Mouse (Mus musculus) skeletal muscle tissue, adult 2 months (tissue): Measurements from ENCODE around the gene Tmem233.

Experiments used
- DNase-seq: peaks from one replicate; pipeline ENCODE4 v3.0.0-alpha.2; 2012; ENCODE audit warnings: low read depth, low spot score

The Tmem233 gene

DNA sequence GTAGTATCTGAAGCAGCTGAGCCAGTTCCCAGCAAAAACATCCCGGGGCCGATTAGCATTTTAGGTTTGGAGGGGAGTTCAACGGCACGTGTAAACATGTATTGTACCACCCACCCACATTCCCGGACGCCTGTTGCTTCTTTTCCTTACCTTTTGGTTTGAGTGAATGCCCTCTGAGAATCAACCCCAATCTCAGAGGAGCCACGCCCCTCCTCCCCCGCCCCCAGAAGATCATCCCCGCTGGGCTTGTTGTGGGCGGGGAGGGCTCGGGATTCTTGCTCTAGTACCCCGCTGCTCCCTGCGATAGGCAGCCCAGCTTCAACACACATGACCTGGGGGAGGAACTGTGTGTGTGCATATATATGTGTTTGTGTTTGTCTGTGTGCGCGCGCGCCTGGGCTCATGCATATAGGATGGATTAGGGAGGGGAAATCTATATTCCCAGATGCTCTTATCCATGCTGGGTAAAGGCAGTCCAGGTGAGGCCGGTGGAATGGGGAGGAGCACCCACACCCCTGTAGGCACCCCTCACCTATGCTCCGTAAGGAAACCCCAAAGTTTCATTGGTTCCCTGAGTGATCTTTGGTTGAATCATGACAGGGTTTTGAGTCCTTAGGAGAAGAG lies 52.4 kb downstream of the Tmem233 start:
- DNase-seq: no peak

- no peak for DNase-seq
These were observed 54.0 kb downstream of the Tmem233 start for GRCm38 (mm10) chr5:116029071-116029470.

GRCm38 (mm10) chr5:116026561-116026960 lies 56.5 kb downstream of the Tmem233 start:
- DNase-seq: no peak

DNA sequence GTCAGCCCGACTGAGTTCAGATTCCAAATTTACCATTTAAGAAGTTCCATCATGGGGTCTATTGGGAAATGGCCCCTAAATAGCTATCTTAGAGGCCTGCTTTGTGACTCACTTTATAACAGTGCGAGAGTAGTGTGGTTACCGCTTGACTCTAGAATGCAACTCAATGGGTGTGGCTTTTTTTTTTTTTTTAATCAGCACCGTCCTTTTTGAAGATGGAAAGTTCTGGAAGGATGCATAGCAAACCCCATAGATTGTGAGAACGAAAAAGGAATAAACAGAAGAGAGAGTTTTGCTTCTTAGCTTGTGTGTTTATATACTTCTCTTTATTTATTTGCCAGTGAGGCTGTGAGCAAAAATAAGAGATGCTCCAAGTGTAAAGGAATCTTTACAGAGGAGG lies 56.9 kb downstream of the Tmem233 start:
- DNase-seq: no peak

DNA sequence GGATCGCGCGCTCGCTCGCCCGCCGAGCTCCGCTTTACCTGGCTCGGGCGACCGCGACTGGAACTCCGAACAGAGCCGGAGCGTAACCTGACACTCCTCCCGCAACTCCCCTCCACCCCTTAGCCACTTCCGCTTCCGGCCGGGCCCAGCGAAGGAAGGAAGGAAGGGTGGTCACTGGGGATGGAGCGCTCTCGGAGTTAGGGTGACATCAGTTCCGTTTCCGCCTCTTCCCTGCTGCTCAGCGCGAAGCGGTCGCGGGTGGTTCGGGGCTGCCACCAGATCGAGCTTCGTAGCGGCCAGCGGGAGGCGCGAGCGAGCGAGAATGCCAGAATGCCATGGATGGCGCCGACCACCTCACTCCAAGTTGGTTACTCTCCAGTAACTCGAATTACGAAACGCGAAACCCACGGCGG lies 58.7 kb downstream of the Tmem233 start, which contains the start of gene Prkab1:
Gene Prkab1 (minus strand): TSS at position 182 of the 413 bp plus-strand sequence.
- peak; percentile 94 for DNase-seq

GRCm38 (mm10) chr5:116023821-116024284 lies 59.2 kb downstream of the Tmem233 start:
- DNase-seq: no peak

GRCm38 (mm10) chr5:116023251-116023661 lies 59.8 kb downstream of the Tmem233 start:
- DNase-seq: no peak

- DNase-seq: no peak
These were observed 60.3 kb downstream of the Tmem233 start for GRCm38 (mm10) chr5:116022658-116023200.

- DNase-seq: no peak
These were observed 60.9 kb downstream of the Tmem233 start for GRCm38 (mm10) chr5:116022131-116022530.

- DNase-seq: no peak
These were observed 61.5 kb downstream of the Tmem233 start for GRCm38 (mm10) chr5:116021552-116021951.

DNA sequence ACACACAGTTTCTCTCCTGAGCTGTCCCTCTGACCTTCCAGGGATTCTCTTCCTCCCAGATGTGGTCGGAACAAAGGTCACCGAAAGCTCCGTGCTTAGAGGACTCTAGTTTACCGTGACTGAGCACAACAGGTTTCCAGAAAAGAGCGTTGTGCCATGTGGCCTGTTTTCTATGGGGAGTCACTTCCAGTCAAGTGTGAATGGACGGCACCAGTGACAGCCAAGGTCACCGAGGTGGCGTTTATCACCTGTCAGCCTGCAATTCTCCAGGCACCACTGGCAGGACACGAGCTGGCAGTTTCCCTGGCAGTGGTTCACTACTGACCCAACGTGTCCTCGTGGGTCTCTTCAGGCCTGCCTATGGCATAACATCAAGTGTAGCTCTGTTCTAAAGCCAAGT lies 63.7 kb downstream of the Tmem233 start:
- no peak for DNase-seq

DNA sequence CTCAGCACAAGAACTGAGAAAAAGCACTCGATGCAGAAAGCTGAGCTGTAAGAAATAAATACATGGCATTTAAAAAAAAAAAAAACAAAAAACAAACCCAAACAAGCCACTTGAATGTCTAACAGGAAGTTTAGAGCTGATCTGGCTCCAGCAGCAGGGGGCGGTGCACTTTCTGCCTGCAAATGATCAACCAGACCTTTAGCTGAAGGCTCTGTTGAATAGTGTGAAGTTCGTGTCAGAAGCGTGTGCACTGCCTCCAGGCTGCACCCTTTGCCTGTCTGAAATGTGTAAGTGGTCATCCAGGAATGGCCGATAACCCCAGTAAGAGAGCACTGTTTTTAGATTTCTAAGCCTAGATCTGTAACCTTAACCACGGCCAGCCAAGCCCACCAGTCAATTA lies 64.3 kb downstream of the Tmem233 start:
- no peak for DNase-seq

DNA sequence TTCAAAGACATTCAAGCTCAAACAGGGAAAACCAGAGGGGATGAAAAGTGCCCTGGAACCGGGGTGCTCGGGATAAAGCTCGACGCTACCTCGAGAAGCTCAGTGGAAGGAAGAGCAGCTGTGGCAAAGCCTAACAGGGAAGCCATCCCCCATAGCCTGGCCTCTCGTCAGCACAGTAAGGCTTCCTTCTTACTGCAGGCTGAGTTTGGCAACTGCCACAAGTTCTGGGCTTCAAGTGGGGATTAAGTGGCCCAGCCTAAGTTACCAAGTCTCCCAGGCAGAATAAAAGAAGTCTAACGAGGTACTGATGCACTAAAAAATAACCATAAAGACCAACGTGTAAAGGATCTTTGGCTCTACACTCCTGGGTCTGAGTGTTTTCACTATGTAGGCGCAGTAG lies 64.8 kb downstream of the Tmem233 start:
- no peak for DNase-seq

GRCm38 (mm10) chr5:116017391-116017790 lies 65.7 kb downstream of the Tmem233 start:
- DNase-seq: no peak

GRCm38 (mm10) chr5:116016542-116016941 lies 66.5 kb downstream of the Tmem233 start:
- DNase-seq: no peak

DNA sequence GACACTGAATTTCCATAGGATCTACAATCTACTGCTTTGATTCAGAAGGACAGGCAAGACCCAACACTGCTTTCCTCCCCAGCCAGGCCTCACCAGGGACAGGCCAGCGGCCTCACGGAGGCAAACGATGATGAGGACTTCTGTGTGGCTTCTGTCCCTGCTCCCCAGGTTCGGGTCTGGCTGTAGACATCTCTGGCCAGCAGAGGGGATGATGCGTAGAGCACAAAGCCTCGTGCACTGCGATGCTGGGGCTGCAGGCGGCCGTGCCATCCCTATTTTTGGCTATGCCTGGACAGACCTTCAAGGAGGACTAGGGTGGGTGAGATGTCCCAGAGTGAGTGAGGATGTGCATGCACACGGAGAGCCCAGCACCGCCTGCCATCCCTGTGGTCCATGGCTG lies 68.8 kb downstream of the Tmem233 start:
- no peak for DNase-seq

GRCm38 (mm10) chr5:116013821-116014220 lies 69.2 kb downstream of the Tmem233 start:
- no peak for DNase-seq

DNA sequence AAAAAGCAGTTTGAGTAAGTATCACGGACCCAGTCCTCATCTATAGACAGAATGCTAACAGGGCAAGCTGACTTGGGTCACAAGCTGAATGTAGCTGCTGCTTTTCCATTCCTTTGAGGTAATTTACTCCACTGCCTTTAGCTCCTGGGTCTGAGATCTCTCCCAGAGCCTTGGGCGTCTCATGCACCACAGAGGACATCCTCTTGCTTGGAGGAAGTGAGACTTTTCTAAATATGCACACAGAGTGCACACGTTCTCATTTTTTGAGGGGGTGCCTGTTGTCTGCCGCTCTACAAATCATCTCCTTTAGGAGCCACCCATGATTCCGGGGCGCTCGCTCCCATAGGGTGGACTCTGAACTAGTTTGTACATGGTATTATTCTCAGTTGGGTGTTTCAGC lies 70.5 kb downstream of the Tmem233 start:
- DNase-seq: no peak

GRCm38 (mm10) chr5:116011700-116012099 lies 71.3 kb downstream of the Tmem233 start:
- no peak for DNase-seq

DNA sequence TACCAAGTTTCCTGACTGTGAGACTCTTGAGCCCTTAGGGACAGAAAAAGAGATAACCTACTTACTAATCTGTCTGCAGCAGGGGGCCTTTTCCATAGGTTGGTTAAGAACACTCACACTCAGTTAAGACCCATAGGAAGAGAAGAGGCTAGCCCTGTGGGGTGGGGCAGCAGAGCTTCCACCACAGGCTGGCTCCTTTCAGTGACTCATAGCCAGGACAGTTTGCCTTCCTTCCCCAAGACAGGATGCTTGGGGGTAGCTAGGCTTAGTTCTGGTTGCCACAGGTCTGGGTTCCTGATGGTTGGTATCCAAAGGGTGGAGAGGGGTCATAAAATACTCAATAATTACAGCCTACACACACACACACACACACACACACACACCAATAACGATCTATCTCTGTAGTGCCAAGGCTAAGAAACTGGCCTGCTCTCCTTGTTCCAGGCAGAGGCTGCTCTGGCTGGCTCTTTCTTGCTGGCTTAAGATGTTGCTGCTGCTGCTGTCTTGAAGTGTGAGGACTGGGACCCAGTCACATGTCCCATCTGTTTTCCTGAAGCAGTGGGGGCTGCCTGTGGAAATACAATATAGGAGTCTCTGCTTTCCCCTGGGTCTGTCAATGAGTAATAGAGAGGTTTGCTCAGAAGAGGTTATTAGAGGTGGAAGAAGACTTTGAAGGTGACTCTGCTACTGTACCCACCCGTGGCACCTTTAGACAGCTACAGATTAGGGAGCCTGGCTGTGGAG lies 73.0 kb downstream of the Tmem233 start:
- DNase-seq: no peak

DNA sequence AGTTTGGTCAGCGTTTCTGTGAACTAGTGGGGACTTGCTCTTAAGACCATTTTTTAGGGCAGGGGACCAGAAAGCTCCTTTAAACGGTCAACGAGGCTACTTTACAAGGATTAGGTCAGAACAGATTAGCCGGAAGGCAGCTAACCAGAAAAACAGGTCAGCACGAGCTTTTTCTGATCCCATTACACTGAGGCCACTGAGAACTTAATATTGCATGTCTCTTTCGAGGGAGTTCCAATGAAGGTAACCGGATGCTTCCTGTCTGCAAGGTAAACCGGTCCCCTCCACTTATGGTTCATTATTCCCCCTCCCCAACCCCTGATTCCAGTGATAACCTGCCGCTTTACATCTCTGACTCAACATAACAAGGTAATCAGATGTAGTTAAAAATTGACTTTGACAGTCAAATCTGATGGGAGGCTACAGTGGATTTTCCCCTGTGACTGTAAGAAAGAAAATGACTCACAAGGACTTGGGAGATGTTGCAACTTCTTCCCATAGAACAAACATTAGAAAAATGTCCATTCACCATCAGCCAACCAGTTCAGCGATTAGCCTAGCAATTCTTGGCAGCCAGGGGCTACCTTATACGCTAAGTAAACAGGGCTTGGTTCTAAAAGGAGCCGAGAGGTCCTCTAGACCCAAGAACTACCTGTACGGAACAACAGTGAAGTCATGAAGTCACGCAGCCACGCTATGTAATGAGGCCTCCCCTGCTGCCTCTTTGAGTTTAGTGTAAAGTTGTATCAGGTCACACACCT lies 73.8 kb downstream of the Tmem233 start:
- DNase-seq: no peak

DNA sequence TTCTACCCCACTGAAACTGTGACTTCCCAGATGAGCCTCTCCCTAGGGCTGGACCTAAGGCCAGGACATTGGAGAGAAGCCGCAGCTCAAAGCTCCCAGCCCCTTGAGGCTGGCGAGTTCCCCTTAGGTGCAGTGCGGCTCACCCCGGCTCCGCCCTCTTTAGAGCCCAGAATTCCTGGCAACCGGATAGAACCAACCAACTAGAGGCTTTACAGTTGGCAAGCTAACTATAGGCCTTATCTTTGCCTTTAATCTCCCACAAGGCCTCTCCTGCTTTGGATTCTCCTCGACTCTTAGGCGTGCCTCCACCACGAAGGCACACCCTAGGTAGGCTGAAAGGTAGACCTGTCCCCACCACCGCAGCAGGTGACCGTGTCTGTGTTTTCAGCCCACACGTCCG lies 75.3 kb downstream of the Tmem233 start:
- DNase-seq: no peak
